Mouse (Mus musculus): ENCODE measurements at regions not wholly inside any gene's neighbourhood (a gene's known extent, or its start where the extent isn't known, plus 50 kb on each side); places are given as distances from the start of the nearest gene placed in this dataset.

- Histone ChIP-seq H3K9ac (no peak overlapping the region), H3K9me3 (replicated peaks) (no peaks in the 10 kb centered on the region), H3K4me2 (no peak overlapping the region), H3K4me3 (no peak overlapping the region), H3K27me3 (replicated peaks) (no peaks in the 10 kb centered on the region), H3K4me1 (replicated peaks) (no peaks in the 10 kb centered on the region), H3K36me3 (no peaks in the 10 kb centered on the region), H3K27ac (ENCODE audit: poor library complexity, severe bottlenecking) (no peak overlapping the region)
- ATAC-seq (ENCODE audit: insufficient number of reproducible peaks, low FRiP score): no peak
- WGBS: 59% methylated on average over 1 of the region's 1 CpGs
Measured at GRCm38 (mm10) chr3:60320213-60320936, 152.3 kb upstream of the Mbnl1 start.

GRCm38 (mm10) chr3:60323514-60323913 is 149.1 kb upstream of the Mbnl1 start:
- no peak for ATAC-seq (ENCODE audit: insufficient number of reproducible peaks, low FRiP score)
- no peak overlapping the region for H3K9ac ChIP-seq
- H3K4me1 ChIP-seq (replicated peaks): no peaks in the 10 kb centered on the region

GRCm38 (mm10) chr3:60324416-60324815 is 148.2 kb upstream of the Mbnl1 start:
- Histone ChIP-seq H3K27ac (ENCODE audit: poor library complexity, severe bottlenecking) (no peak overlapping the region), H3K36me3 (no peaks in the 10 kb centered on the region), H3K4me1 (replicated peaks) (no peaks in the 10 kb centered on the region), H3K4me3 (no peak overlapping the region), H3K9me3 (replicated peaks) (no peaks in the 10 kb centered on the region), H3K4me2 (no peak overlapping the region), H3K9ac (no peak overlapping the region), H3K27me3 (replicated peaks) (no peaks in the 10 kb centered on the region)
- ATAC-seq (ENCODE audit: insufficient number of reproducible peaks, low FRiP score): no peak

More at GRCm38 (mm10) chr3:60323514-60323913, 149.1 kb upstream of the Mbnl1 start:
- H3K4me2 ChIP-seq: no peak overlapping the region
- H3K4me3 ChIP-seq: no peak overlapping the region
- H3K27ac ChIP-seq (ENCODE audit: poor library complexity, severe bottlenecking): no peak overlapping the region
- no peaks in the 10 kb centered on the region for H3K27me3 ChIP-seq (replicated peaks)
- H3K36me3 ChIP-seq: no peaks in the 10 kb centered on the region
- no peaks in the 10 kb centered on the region for H3K9me3 ChIP-seq (replicated peaks)

GRCm38 (mm10) chr3:60324969-60325368 is 147.7 kb upstream of the Mbnl1 start:
- Histone ChIP-seq H3K27me3 (replicated peaks) (no peaks in the 10 kb centered on the region), H3K36me3 (no peaks in the 10 kb centered on the region), H3K4me2 (no peak overlapping the region), H3K4me3 (no peak overlapping the region), H3K4me1 (replicated peaks) (no peaks in the 10 kb centered on the region), H3K9ac (no peak overlapping the region), H3K9me3 (replicated peaks) (no peaks in the 10 kb centered on the region), H3K27ac (ENCODE audit: poor library complexity, severe bottlenecking) (no peak overlapping the region)
- ATAC-seq (ENCODE audit: insufficient number of reproducible peaks, low FRiP score): no peak

GRCm38 (mm10) chr3:60332460-60332859 is 140.2 kb upstream of the Mbnl1 start:
- no peak overlapping the region for H3K9ac ChIP-seq
- ATAC-seq (ENCODE audit: insufficient number of reproducible peaks, low FRiP score): no peak
- H3K36me3 ChIP-seq: no peaks in the 10 kb centered on the region
- no peak overlapping the region for H3K27ac ChIP-seq (ENCODE audit: poor library complexity, severe bottlenecking)
- no peaks in the 10 kb centered on the region for H3K27me3 ChIP-seq (replicated peaks)
- H3K9me3 ChIP-seq (replicated peaks): no peaks in the 10 kb centered on the region
- H3K4me2 ChIP-seq: no peak overlapping the region
- no peaks in the 10 kb centered on the region for H3K4me1 ChIP-seq (replicated peaks)
- no peak overlapping the region for H3K4me3 ChIP-seq

GRCm38 (mm10) chr3:60333669-60334068 is 139.0 kb upstream of the Mbnl1 start:
- Histone ChIP-seq H3K4me2 (no peak overlapping the region), H3K27me3 (replicated peaks) (no peaks in the 10 kb centered on the region), H3K9me3 (replicated peaks) (no peaks in the 10 kb centered on the region), H3K9ac (no peak overlapping the region), H3K27ac (ENCODE audit: poor library complexity, severe bottlenecking) (no peak overlapping the region), H3K36me3 (no peaks in the 10 kb centered on the region), H3K4me3 (no peak overlapping the region), H3K4me1 (replicated peaks) (no peaks in the 10 kb centered on the region)
- ATAC-seq (ENCODE audit: insufficient number of reproducible peaks, low FRiP score): no peak
- WGBS: 60% methylated on average over 2 of the region's 2 CpGs

GRCm38 (mm10) chr3:60334133-60334532 is 138.5 kb upstream of the Mbnl1 start:
- Histone ChIP-seq H3K9me3 (replicated peaks) (no peaks in the 10 kb centered on the region), H3K27ac (ENCODE audit: poor library complexity, severe bottlenecking) (no peak overlapping the region), H3K36me3 (no peaks in the 10 kb centered on the region), H3K27me3 (replicated peaks) (no peaks in the 10 kb centered on the region), H3K4me2 (no peak overlapping the region), H3K4me3 (no peak overlapping the region), H3K9ac (no peak overlapping the region), H3K4me1 (replicated peaks) (no peaks in the 10 kb centered on the region)
- no peak for ATAC-seq (ENCODE audit: insufficient number of reproducible peaks, low FRiP score)
- 73% methylated on average over 2 of the region's 2 CpGs for WGBS

- no peaks in the 10 kb centered on the region for H3K9me3 ChIP-seq (replicated peaks)
- H3K4me3 ChIP-seq: no peak overlapping the region
- H3K4me2 ChIP-seq: no peak overlapping the region
- H3K36me3 ChIP-seq: no peaks in the 10 kb centered on the region
- H3K27ac ChIP-seq (ENCODE audit: poor library complexity, severe bottlenecking): no peak overlapping the region
- H3K27me3 ChIP-seq (replicated peaks): no peaks in the 10 kb centered on the region
- 0 out of 2 replicates have a peak, but pooled peaks cover 4% of the 10 kb centered on the region for H3K4me1 ChIP-seq (replicated peaks)
- H3K9ac ChIP-seq: no peak overlapping the region
- no peak for ATAC-seq (ENCODE audit: insufficient number of reproducible peaks, low FRiP score)
Measured at GRCm38 (mm10) chr3:60346390-60346789, 126.2 kb upstream of the Mbnl1 start.

- Histone ChIP-seq H3K27ac (ENCODE audit: poor library complexity, severe bottlenecking) (no peak overlapping the region), H3K4me1 (replicated peaks) (0 out of 2 replicates have a peak, but pooled peaks cover 4% of the 10 kb centered on the region), H3K4me3 (no peak overlapping the region), H3K9ac (no peak overlapping the region), H3K4me2 (no peak overlapping the region), H3K9me3 (replicated peaks) (no peaks in the 10 kb centered on the region), H3K36me3 (no peaks in the 10 kb centered on the region), H3K27me3 (replicated peaks) (no peaks in the 10 kb centered on the region)
- WGBS: 66% methylated on average over 1 of the region's 1 CpGs
- ATAC-seq (ENCODE audit: insufficient number of reproducible peaks, low FRiP score): no peak
Measured at GRCm38 (mm10) chr3:60347049-60347448, 125.6 kb upstream of the Mbnl1 start.

- no peaks in the 10 kb centered on the region for H3K27me3 ChIP-seq (replicated peaks)
- H3K27ac ChIP-seq (ENCODE audit: poor library complexity, severe bottlenecking): no peak overlapping the region
- no peak for ATAC-seq (ENCODE audit: insufficient number of reproducible peaks, low FRiP score)
- no peak overlapping the region for H3K4me2 ChIP-seq
- 83% methylated on average over 2 of the region's 2 CpGs for WGBS
- H3K9ac ChIP-seq: no peak overlapping the region
- no peaks in the 10 kb centered on the region for H3K9me3 ChIP-seq (replicated peaks)
- H3K4me1 ChIP-seq (replicated peaks): no peaks in the 10 kb centered on the region
- H3K4me3 ChIP-seq: no peak overlapping the region
- H3K36me3 ChIP-seq: no peaks in the 10 kb centered on the region
Measured at GRCm38 (mm10) chr3:60371176-60371965, 101.3 kb upstream of the Mbnl1 start.

- ATAC-seq (ENCODE audit: insufficient number of reproducible peaks, low FRiP score): no peak
- Histone ChIP-seq H3K27ac (ENCODE audit: poor library complexity, severe bottlenecking) (no peak overlapping the region), H3K36me3 (no peaks in the 10 kb centered on the region), H3K4me1 (replicated peaks) (no peaks in the 10 kb centered on the region), H3K4me3 (no peak overlapping the region), H3K9me3 (replicated peaks) (no peaks in the 10 kb centered on the region), H3K27me3 (replicated peaks) (no peaks in the 10 kb centered on the region), H3K9ac (no peak overlapping the region), H3K4me2 (no peak overlapping the region)
- 59% methylated on average over 1 of the region's 1 CpGs for WGBS
Measured at GRCm38 (mm10) chr3:60373662-60374061, 99.0 kb upstream of the Mbnl1 start.

GRCm38 (mm10) chr3:60388593-60388992 is 84.0 kb upstream of the Mbnl1 start:
- Histone ChIP-seq H3K36me3 (no peaks in the 10 kb centered on the region), H3K4me1 (replicated peaks) (no peaks in the 10 kb centered on the region), H3K4me3 (no peak overlapping the region), H3K9ac (no peak overlapping the region), H3K4me2 (no peak overlapping the region), H3K27ac (ENCODE audit: poor library complexity, severe bottlenecking) (no peak overlapping the region), H3K27me3 (replicated peaks) (no peaks in the 10 kb centered on the region), H3K9me3 (replicated peaks) (no peaks in the 10 kb centered on the region)
- WGBS: 56% methylated on average over 2 of the region's 2 CpGs
- ATAC-seq (ENCODE audit: insufficient number of reproducible peaks, low FRiP score): no peak

Measured in heart, embryonic 12.5 days (tissue).